Mouse (Mus musculus) v-Abl transformed pro-B cells (cell line): Measurements from ENCODE around the gene Hyal3.

Experiments
- in situ Hi-C, 2 experiments: fragments of 400-800 bp; cut with MboI; formaldehyde crosslinking; loops; one replicate each; pipeline ENCODE4 v1.15.1; 2025; ENCODE audit not compliant: unreplicated experiment in 2 of 2

The Hyal3 gene

GRCm38 (mm10) chr9:107627387-107628255 lies 47.0 kb downstream of the Hyal3 start:
- in situ Hi-C loops: loop anchor here in 1 of 2 experiments (25.0 kb wide), 1 partner anchor 435 kb away; the partner anchor contains the start of gene Amigo3

GRCm38 (mm10) chr9:107628721-107629410 lies 48.2 kb downstream of the Hyal3 start:
- in situ Hi-C loops: loop anchor here in 1 of 2 experiments (25.0 kb wide), 1 partner anchor 433 kb away; the partner anchor contains the start of gene Amigo3

- in situ Hi-C loops: loop anchor here in 1 of 2 experiments (25.0 kb wide), 1 partner anchor 433 kb away; the partner anchor contains the start of gene Amigo3
Measured at GRCm38 (mm10) chr9:107629411-107629730, 48.8 kb downstream of the Hyal3 start.

- in situ Hi-C loops: loop anchor here in 1 of 2 experiments (25.0 kb wide), 1 partner anchor 432 kb away; the partner anchor contains the start of gene Amigo3
Measured at GRCm38 (mm10) chr9:107629901-107630425, 49.3 kb downstream of the Hyal3 start.

- in situ Hi-C loops: loop anchor here in 1 of 2 experiments (25.0 kb wide), 1 partner anchor 432 kb away; the partner anchor contains the start of gene Amigo3
Measured at GRCm38 (mm10) chr9:107630576-107630975, 50.0 kb downstream of the Hyal3 start.

- in situ Hi-C loops: loop anchor here in 1 of 2 experiments (25.0 kb wide), 1 partner anchor 431 kb away; the partner anchor contains the start of gene Amigo3
Measured at GRCm38 (mm10) chr9:107631311-107631826, 50.8 kb downstream of the Hyal3 start.

GRCm38 (mm10) chr9:107631861-107632260 lies 51.2 kb downstream of the Hyal3 start:
- in situ Hi-C loops: loop anchor here in 1 of 2 experiments (25.0 kb wide), 1 partner anchor 430 kb away; the partner anchor contains the start of gene Amigo3

- in situ Hi-C loops: loop anchor here in 1 of 2 experiments (25.0 kb wide), 1 partner anchor 430 kb away; the partner anchor contains the start of gene Amigo3
Measured at GRCm38 (mm10) chr9:107632478-107632877, 51.9 kb downstream of the Hyal3 start.

- in situ Hi-C loops: loop anchor here in 1 of 2 experiments (25.0 kb wide), 1 partner anchor 429 kb away; the partner anchor contains the start of gene Amigo3
Measured at GRCm38 (mm10) chr9:107633091-107633660, 52.6 kb downstream of the Hyal3 start.

- in situ Hi-C loops: loop anchor here in 1 of 2 experiments (25.0 kb wide), 1 partner anchor 428 kb away; the partner anchor contains the start of gene Amigo3
Measured at GRCm38 (mm10) chr9:107633661-107634405, 53.2 kb downstream of the Hyal3 start.

- in situ Hi-C loops: loop anchor here in 1 of 2 experiments (25.0 kb wide), 1 partner anchor 428 kb away; the partner anchor contains the start of gene Amigo3
Measured at GRCm38 (mm10) chr9:107634406-107635278, 54.0 kb downstream of the Hyal3 start.

- in situ Hi-C loops: loop anchor here in 1 of 2 experiments (25.0 kb wide), 1 partner anchor 427 kb away; the partner anchor contains the start of gene Amigo3
Measured at GRCm38 (mm10) chr9:107635279-107636028, 54.8 kb downstream of the Hyal3 start, which contains the start of gene Gnai2. Gene Gnai2 (minus strand): TSS chr9:107635367.
